Mouse (Mus musculus) brain, adult 10 weeks (tissue): ENCODE data around the gene Tubgcp5. TPM values are rescaled to one million over a fixed set of nuclear protein-coding genes. Genes with fewer than 3 reads are reported as not detected.

ENCODE experiments used
- polyA plus RNA-seq: library from polyadenylated mRNA; stranded (reverse); fragments of 350-450 nt; fragmentation: Illumina TruSeq; extraction: RNeasy Lipid Tissue Mini Kit (QIAGEN cat#74804); gene quantifications from one replicate; pipeline ENCODE4 v1.2.3, GENCODE M21; 2015; ENCODE audit warnings: low read depth, low replicate concordance

Gene Tubgcp5
- 32.9 TPM for polyA plus RNA-seq

DNA sequence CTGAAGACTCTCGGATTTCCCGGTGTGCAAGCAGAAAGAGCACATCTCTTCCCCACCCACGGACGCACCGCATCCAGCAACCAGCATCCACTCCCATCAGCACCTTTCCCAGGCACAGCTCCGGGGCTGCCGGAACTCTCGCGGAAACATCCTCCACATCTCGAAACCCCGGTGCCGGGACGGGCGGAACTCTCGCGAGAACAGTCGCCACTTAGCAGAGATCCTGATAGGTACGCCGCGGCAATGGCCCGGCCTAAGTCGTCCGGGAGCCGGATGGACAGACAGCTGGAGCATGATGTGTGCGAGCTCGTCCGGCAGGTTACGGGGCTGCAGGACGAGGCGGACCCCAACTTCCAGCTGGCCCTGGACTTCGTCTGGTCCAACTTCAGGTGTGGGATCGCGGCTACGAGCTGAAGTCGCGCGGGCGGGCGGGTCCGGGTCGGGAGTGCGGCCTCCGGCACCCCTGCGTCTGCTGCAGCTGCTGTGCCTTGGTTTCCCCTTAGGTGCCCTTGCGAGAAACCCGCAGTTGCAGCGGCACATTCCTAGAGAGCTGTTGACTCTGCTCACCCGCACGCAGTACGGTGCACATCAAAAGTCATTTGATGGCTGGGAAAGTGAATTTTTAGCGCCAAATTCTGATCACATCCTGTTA lies at the start of gene Tubgcp5:
Gene Tubgcp5 (plus strand): TSS at position 203 of the 652 bp plus-strand sequence.

GRCm38 (mm10) chr7:55767926-55768325 lies 26.0 kb upstream of the Tubgcp5 start, which contains the start of gene Siglech:
Gene Siglech (plus strand): TSS chr7:55768178.

GRCm38 (mm10) chr7:55841445-55841844 lies 47.5 kb downstream of the Tubgcp5 start, which contains the start of gene Cyfip1:
Gene Cyfip1 (plus strand): TSS chr7:55841745.

Other genes with a start within 250 kb of the Tubgcp5 start
- 26.1 TPM for gene Siglech, start 26.0 kb upstream of the Tubgcp5 start, polyA plus RNA-seq
- 44.7 TPM for gene Cyfip1, start 47.6 kb downstream of the Tubgcp5 start, polyA plus RNA-seq
- gene Nipa2, start 168.3 kb downstream of the Tubgcp5 start, polyA plus RNA-seq: 44.4 TPM
- gene Nipa1, start 225.8 kb downstream of the Tubgcp5 start, polyA plus RNA-seq: 59.5 TPM